Mouse (Mus musculus): ENCODE results near the gene Pmch.

Pmch gene

GRCm38 (mm10) chr10:88090772-88091171, at the start of gene Pmch:
TSS of gene Pmch (plus strand) at chr10:88091072.
- no peak for DNase-seq (ENCODE audit: low spot score in 2 of 2)

- no peak for DNase-seq (ENCODE audit: low spot score in 2 of 2)
Observed at GRCm38 (mm10) chr10:88044297-88044696, 46.6 kb upstream of the Pmch start.

- no peak for DNase-seq (ENCODE audit: low spot score in 2 of 2)
Observed at GRCm38 (mm10) chr10:88046098-88046771, 44.6 kb upstream of the Pmch start.

- DNase-seq (ENCODE audit: low spot score in 2 of 2), result no peak
Observed at GRCm38 (mm10) chr10:88054233-88054985, 36.5 kb upstream of the Pmch start.

- DNase-seq (ENCODE audit: low spot score in 2 of 2), result peak; percentile 2 to 9
Observed at GRCm38 (mm10) chr10:88056950-88057649, 33.8 kb upstream of the Pmch start.

GRCm38 (mm10) chr10:88063436-88063835, 27.4 kb upstream of the Pmch start:
- no peak for DNase-seq (ENCODE audit: low spot score in 2 of 2)

- DNase-seq (ENCODE audit: low spot score in 2 of 2), result no peak
Observed at GRCm38 (mm10) chr10:88064872-88065271, 26.0 kb upstream of the Pmch start.

- DNase-seq (ENCODE audit: low spot score in 2 of 2), result no peak
Observed at GRCm38 (mm10) chr10:88067377-88067776, 23.5 kb upstream of the Pmch start.

- DNase-seq (ENCODE audit: low spot score in 2 of 2), result no peak
Observed at GRCm38 (mm10) chr10:88106169-88106568, 15.3 kb downstream of the Pmch start.

GRCm38 (mm10) chr10:88113290-88113689, 22.4 kb downstream of the Pmch start:
- no peak for DNase-seq (ENCODE audit: low spot score in 2 of 2)

- DNase-seq (ENCODE audit: low spot score in 2 of 2), result no peak
Observed at GRCm38 (mm10) chr10:88119721-88120120, 28.8 kb downstream of the Pmch start.

GRCm38 (mm10) chr10:88135630-88136029, 44.8 kb downstream of the Pmch start:
- DNase-seq (ENCODE audit: low spot score in 2 of 2), result no peak

All from right cerebral cortex, postnatal 36 days (tissue).